Mouse (Mus musculus) heart, embryonic 12.5 days (tissue): ENCODE results near the gene Nipa2. TPM values are rescaled to one million over a fixed set of nuclear protein-coding genes. Genes with fewer than 3 reads are reported as not detected.

Experiments used
- ATAC-seq: fragments of 200-750 bp; cut with Nextera tagmentation; 2 replicates; pipeline ENCODE4 v1.8.0; 2017; ENCODE audit warnings: moderate TSS enrichment, moderate library complexity; ENCODE audit not compliant: insufficient number of reproducible peaks, low FRiP score
- H3K27ac ChIP-seq: fragments of 300-500 bp; sonication (generic); 2 replicates; pipeline ENCODE4 v1.5.1; 2016; ENCODE audit warnings: mild to moderate bottlenecking, moderate library complexity; ENCODE audit not compliant: poor library complexity, severe bottlenecking
- H3K27me3 ChIP-seq: fragments of 300-500 bp; sonication (generic); replicated peaks from 2 replicates; pipeline ENCODE4 v1.6.1; 2016; ENCODE audit warnings: mild to moderate bottlenecking, moderate library complexity
- H3K36me3 ChIP-seq: fragments of 300-500 bp; sonication (generic); 2 replicates; pipeline ENCODE4 v1.6.1; 2016; ENCODE audit warnings: mild to moderate bottlenecking, moderate library complexity
- H3K4me1 ChIP-seq: fragments of 300-500 bp; sonication (generic); replicated peaks from 2 replicates; pipeline ENCODE4 v1.6.1; 2016; ENCODE audit warnings: mild to moderate bottlenecking
- H3K4me2 ChIP-seq: fragments of 300-500 bp; sonication (generic); 2 replicates; pipeline ENCODE4 v1.6.1; 2016; ENCODE audit warnings: mild to moderate bottlenecking, moderate library complexity
- H3K4me3 ChIP-seq: fragments of 300-500 bp; sonication (generic); 2 replicates; pipeline ENCODE4 v1.5.1; 2016; ENCODE audit warnings: mild to moderate bottlenecking
- H3K9ac ChIP-seq: fragments of 300-500 bp; sonication (generic); 2 replicates; pipeline ENCODE4 v1.6.1; 2016; ENCODE audit warnings: mild to moderate bottlenecking, moderate library complexity
- H3K9me3 ChIP-seq: fragments of 300-500 bp; sonication (generic); replicated peaks from 2 replicates; pipeline ENCODE4 v1.6.1; 2016; ENCODE audit warnings: mild to moderate bottlenecking, moderate library complexity
- WGBS: fragments of 180-500 bp; shearing (Covaris S2); methylation state at CpG from one replicate; pipeline ENCODE4 v1.1.7; 2016; 5-methylcytosine and 5-hydroxymethylcytosine counted together
- polyA plus RNA-seq: library from polyadenylated mRNA; unstranded; fragments of >200 nt; fragmentation: Nextera tagmentation; extraction: Ambion mirVana; gene quantifications from 2 replicates; pipeline ENCODE4 v1.2.1, GENCODE M21; 2016

The Nipa2 gene
- polyA plus RNA-seq, 1 experiment from 2014 or later, result 48.0 TPM

DNA sequence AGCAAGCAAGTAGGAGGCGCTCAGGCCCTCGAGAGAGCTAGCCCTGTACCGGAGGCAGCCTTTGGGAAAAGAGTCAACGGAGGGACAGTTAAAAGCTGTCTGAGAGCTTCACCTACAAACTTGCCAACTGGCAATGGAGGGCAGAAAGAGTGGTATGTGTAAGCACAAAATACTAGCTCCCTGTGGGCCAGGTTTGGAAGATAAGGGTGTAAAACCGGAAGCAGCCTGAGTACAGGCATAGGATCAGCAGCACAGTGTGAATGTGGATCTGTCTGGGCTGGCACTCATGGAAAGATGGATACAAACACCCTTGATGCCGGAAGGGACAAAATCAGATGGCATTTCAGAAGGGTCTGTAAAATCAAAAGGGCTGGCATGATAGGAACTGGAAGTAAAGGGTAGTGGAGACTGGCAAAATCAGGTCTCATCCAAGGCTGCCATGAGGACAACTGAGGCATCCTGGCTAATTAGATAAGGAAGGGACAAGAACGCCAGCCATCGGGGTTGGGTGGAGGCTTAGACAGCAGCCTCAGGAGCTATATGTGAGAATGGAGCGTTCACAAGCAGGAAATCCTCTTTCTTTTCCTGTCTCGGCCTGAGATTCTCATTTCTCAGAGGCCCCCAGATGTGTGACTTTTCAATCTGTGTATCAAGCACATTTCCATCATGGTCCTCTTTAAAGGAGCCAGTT lies 19.9 kb upstream of the Nipa2 start:
- no peak for ATAC-seq
- Histone ChIP-seq H3K4me2 (no peak overlapping the region), H3K27me3 (no peaks in the 10 kb centered on the region), H3K4me3 (no peak overlapping the region), H3K9me3 (no peaks in the 10 kb centered on the region), H3K9ac (no peak overlapping the region), H3K4me1 (no peaks in the 10 kb centered on the region), H3K36me3 (peaks cover 12% of the 10 kb centered on the region), H3K27ac (no peak overlapping the region)
- WGBS, result 75% methylated on average over 10 of the region's 10 CpGs

DNA sequence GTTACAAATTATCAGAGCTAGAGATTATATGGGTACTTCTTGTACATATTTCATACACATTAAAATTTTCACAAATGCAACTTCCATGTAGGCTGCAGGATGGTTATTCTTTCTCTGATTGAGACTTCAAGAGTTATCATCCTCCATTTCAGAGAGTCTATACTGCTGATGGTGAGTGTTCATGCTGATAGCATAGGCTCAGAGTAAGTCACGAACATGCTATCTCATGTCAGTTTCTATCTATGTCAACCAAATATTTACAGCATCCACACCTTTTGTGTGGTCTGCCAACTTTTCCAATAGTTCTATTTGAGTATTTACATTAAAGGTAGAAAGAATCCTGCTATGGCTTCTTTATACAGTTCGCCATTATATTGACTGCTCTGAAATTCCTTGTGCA lies 19.2 kb upstream of the Nipa2 start:
- no peak overlapping the region for H3K9ac ChIP-seq
- H3K4me2 ChIP-seq, result no peak overlapping the region
- no peaks in the 10 kb centered on the region for H3K9me3 ChIP-seq
- WGBS, result 80% methylated on average over 2 of the region's 2 CpGs
- no peaks in the 10 kb centered on the region for H3K4me1 ChIP-seq
- peaks cover 12% of the 10 kb centered on the region for H3K36me3 ChIP-seq
- no peaks in the 10 kb centered on the region for H3K27me3 ChIP-seq
- no peak for ATAC-seq
- H3K4me3 ChIP-seq, result no peak overlapping the region
- no peak overlapping the region for H3K27ac ChIP-seq

- 92% methylated on average over 2 of the region's 2 CpGs for WGBS
- no peaks in the 10 kb centered on the region for H3K27me3 ChIP-seq
- ATAC-seq, result no peak
Observed at GRCm38 (mm10) chr7:55974429-55974828, 12.2 kb upstream of the Nipa2 start.

GRCm38 (mm10) chr7:55969415-55969814 lies 7.1 kb upstream of the Nipa2 start:
- Histone ChIP-seq H3K36me3 (peaks cover 4% of the 10 kb centered on the region; the same call in 1 of the 2 replicates), H3K4me1 (peaks cover 6% of the 10 kb centered on the region; the same call in 1 of the 2 replicates), H3K9ac (no peak overlapping the region), H3K27me3 (no peaks in the 10 kb centered on the region), H3K27ac (no peak overlapping the region), H3K4me2 (no peak overlapping the region), H3K9me3 (no peaks in the 10 kb centered on the region), H3K4me3 (no peak overlapping the region)
- WGBS, result 68% methylated on average over 1 of the region's 1 CpGs
- no peak for ATAC-seq

More at GRCm38 (mm10) chr7:55974429-55974828, 12.2 kb upstream of the Nipa2 start:
- Histone ChIP-seq H3K9ac (no peak overlapping the region), H3K4me1 (no peaks in the 10 kb centered on the region), H3K4me2 (no peak overlapping the region), H3K9me3 (no peaks in the 10 kb centered on the region), H3K36me3 (peaks cover 10% of the 10 kb centered on the region), H3K27ac (no peak overlapping the region), H3K4me3 (no peak overlapping the region)

DNA sequence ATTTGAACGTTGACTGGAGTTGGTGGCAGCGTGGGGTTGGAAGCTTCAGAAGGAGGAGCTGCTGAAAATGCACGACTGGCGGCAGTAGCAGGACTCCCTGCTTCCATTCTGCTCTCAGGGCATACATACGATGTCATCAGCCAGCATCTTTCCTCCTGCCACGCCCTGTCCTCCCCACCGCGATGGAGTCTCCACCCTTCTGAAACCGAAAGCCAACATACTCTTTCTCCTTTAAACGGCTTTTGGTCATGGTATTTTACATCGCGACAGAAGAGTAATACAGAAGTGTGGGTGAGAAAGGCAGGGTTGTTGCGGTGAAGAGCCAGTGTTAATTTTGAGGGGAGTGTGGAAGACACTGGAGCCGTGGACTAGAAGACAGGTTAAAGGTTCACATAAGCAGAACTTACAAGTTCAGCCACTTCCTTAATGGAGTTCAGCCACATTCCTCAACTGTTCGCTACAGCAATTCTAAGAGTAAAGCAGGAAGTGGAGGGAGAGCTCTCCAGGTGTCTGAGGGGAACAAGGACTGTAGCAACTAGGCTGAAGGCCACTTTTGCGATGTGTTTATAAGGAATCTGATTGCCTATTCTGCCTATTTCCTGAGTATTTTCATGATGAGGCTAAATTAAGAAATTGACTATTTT lies 6.1 kb upstream of the Nipa2 start:
- no peaks in the 10 kb centered on the region for H3K27me3 ChIP-seq
- H3K4me3 ChIP-seq, result peak overlapping the region; percentile 32
- H3K9ac ChIP-seq, result no peak overlapping the region
- peaks cover 6% of the 10 kb centered on the region; the same call in 1 of the 2 replicates for H3K4me1 ChIP-seq
- H3K4me2 ChIP-seq, result peak overlapping the region; percentile 55
- WGBS, result 32% methylated on average over 16 of the region's 16 CpGs
- ATAC-seq, result no peak
- no peaks in the 10 kb centered on the region for H3K36me3 ChIP-seq
- H3K9me3 ChIP-seq, result no peaks in the 10 kb centered on the region
- no peak overlapping the region for H3K27ac ChIP-seq

DNA sequence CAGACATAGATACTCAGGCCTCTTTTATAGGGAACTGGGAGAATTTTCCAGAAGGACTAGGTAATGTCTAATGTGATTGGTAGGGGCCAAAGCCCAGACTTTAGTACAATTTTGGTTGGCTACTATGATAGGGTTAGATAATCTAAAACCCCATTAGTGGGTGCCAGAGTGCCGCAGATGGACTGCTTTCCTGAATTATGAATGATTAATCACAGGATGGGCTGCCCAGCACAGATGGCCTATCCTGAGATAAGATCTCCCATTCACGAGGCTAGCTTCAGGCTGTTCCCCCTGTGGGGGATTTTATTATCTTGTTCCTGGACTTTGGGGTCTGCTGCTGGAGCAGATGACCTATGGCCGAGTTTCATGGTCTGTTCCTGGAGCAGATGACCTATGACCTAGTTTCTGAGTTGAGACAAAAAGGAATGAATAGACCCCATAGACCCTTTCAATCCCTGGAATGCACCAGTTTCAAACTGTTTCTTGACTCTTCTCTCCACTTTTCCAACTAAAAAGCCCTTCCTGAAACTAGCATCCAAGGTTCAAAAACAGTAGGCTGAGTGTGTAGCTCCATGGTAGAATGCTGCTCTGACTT lies 4.7 kb upstream of the Nipa2 start:
- Histone ChIP-seq H3K4me2 (no peak overlapping the region), H3K27ac (no peak overlapping the region), H3K4me1 (peaks cover 6% of the 10 kb centered on the region; the same call in 1 of the 2 replicates), H3K36me3 (no peaks in the 10 kb centered on the region), H3K4me3 (no peak overlapping the region), H3K9me3 (no peaks in the 10 kb centered on the region), H3K27me3 (no peaks in the 10 kb centered on the region), H3K9ac (no peak overlapping the region)
- whole genome bisulfite sequencing, result 39% methylated on average over 3 of the region's 3 CpGs
- no peak for ATAC-seq

DNA sequence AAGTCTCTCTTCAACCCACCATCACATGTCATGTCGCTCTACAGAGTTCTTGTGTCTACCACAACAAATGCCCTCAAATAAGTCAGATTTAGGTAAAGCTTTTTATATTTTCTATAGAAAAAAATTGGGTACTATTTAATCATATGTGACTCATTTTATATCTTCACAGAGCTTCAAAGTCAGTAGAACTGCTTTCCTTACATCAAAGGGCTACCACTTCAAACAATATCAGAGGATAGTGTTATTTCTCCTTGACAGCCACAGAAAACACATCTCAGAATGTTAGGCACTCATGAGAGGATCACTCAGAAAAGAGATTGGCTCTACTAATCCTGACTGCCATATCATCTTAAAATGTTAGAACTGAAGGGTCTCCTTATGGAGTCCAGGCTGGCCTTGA lies 1.8 kb downstream of the Nipa2 start:
- peaks cover 5% of the 10 kb centered on the region; the same call in 1 of the 2 replicates for H3K36me3 ChIP-seq
- H3K9me3 ChIP-seq, result no peaks in the 10 kb centered on the region
- WGBS, result 96% methylated on average over 1 of the region's 1 CpGs
- peaks cover 6% of the 10 kb centered on the region for H3K4me1 ChIP-seq
- H3K4me2 ChIP-seq, result no peak overlapping the region
- no peak overlapping the region for H3K27ac ChIP-seq
- H3K9ac ChIP-seq, result no peak overlapping the region
- H3K4me3 ChIP-seq, result no peak overlapping the region
- no peaks in the 10 kb centered on the region for H3K27me3 ChIP-seq
- no peak for ATAC-seq

- no peak for ATAC-seq
- no peak overlapping the region for H3K9ac ChIP-seq
Observed at GRCm38 (mm10) chr7:55959801-55960200, 2.5 kb downstream of the Nipa2 start.

GRCm38 (mm10) chr7:55957916-55958315 lies 4.4 kb downstream of the Nipa2 start:
- ATAC-seq, result no peak
- no peaks in the 10 kb centered on the region for H3K9me3 ChIP-seq
- H3K27ac ChIP-seq, result no peak overlapping the region
- no peak overlapping the region for H3K9ac ChIP-seq
- H3K36me3 ChIP-seq, result peaks cover 16% of the 10 kb centered on the region
- H3K4me2 ChIP-seq, result no peak overlapping the region
- H3K27me3 ChIP-seq, result no peaks in the 10 kb centered on the region
- no peak overlapping the region for H3K4me3 ChIP-seq
- H3K4me1 ChIP-seq, result peaks cover 6% of the 10 kb centered on the region
- WGBS, result 88% methylated on average over 4 of the region's 4 CpGs

More at GRCm38 (mm10) chr7:55959801-55960200, 2.5 kb downstream of the Nipa2 start:
- H3K4me1 ChIP-seq, result peaks cover 6% of the 10 kb centered on the region
- 94% methylated on average over 3 of the region's 3 CpGs for WGBS
- H3K9me3 ChIP-seq, result no peaks in the 10 kb centered on the region
- no peaks in the 10 kb centered on the region for H3K27me3 ChIP-seq
- H3K4me2 ChIP-seq, result no peak overlapping the region
- no peak overlapping the region for H3K27ac ChIP-seq
- H3K36me3 ChIP-seq, result peaks cover 5% of the 10 kb centered on the region; the same call in 1 of the 2 replicates
- H3K4me3 ChIP-seq, result no peak overlapping the region

DNA sequence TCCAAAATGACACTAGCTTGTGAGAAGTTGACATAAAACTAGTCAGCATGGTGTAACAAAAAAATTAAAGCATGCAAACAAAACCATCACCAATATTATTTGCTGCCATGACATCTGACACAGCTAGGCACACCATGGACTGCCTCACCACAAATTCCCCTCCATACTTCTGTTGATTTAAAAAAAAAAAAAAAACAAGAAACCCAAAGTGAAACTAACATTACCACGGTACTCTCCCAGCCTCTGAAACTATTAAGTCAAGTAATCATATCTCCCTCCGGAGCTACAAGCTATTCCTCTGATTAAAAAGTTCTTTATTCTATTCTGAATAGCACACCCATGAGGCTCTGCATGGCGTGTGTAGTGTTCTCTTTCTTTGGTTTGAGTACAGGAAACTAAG lies 5.1 kb downstream of the Nipa2 start:
- no peak overlapping the region for H3K4me2 ChIP-seq
- peaks cover 16% of the 10 kb centered on the region for H3K36me3 ChIP-seq
- H3K9ac ChIP-seq, result no peak overlapping the region
- H3K27me3 ChIP-seq, result no peaks in the 10 kb centered on the region
- ATAC-seq, result no peak
- H3K4me1 ChIP-seq, result peaks cover 6% of the 10 kb centered on the region
- no peaks in the 10 kb centered on the region for H3K9me3 ChIP-seq
- H3K4me3 ChIP-seq, result no peak overlapping the region
- 89% methylated on average over 3 of the region's 3 CpGs for WGBS
- no peak overlapping the region for H3K27ac ChIP-seq

DNA sequence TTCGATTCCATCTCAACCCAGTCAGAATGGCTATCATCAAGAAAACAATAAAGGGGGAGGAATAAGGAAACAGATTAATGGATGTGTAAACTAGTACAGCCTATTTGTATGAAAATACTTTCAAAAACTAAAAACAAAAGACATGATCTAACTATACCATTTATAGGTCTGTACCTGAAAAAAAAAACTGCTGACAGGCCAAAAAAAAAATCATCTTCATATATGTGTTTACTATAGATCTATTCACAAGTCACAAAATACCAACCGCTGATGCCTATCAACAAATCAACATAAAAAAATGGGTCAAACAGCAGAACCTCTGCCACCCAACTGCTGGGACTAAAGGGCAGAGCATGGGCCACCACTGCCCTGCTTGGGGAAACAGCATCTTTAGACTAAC lies 6.2 kb downstream of the Nipa2 start:
- Histone ChIP-seq H3K27me3 (no peaks in the 10 kb centered on the region), H3K9me3 (no peaks in the 10 kb centered on the region), H3K4me2 (no peak overlapping the region), H3K4me1 (peaks cover 4% of the 10 kb centered on the region), H3K36me3 (peaks cover 16% of the 10 kb centered on the region), H3K27ac (no peak overlapping the region), H3K4me3 (no peak overlapping the region), H3K9ac (no peak overlapping the region)
- WGBS, result 96% methylated on average over 2 of the region's 2 CpGs
- no peak for ATAC-seq
